In genomic region chr9:37655961-37656360, GRCm38 (mm10) we compare ENCODE assay signal across 7 mouse cellular contexts. TPM values are rescaled to one million over a fixed set of nuclear protein-coding genes. Genes with fewer than 3 reads are reported as not detected.
DNase-seq lines count a peak whose midpoint lies in the region; ATAC-seq lines count a peak whose summit lies in the region.

No protein-coding gene starts in this region.

- no peaks in the 10 kb centered on the region for H3K27me3 ChIP-seq in forebrain, embryonic 12.5 days
- H3K27me3 ChIP-seq in liver, embryonic 16.5 days (ENCODE audit: control insufficient read depth, insufficient read depth, low read depth, low read length): no peaks in the 10 kb centered on the region

- no peak overlapping the region for H3K27ac ChIP-seq in forebrain, embryonic 12.5 days
- H3K27ac ChIP-seq in liver, embryonic 16.5 days (ENCODE audit: low read length): no peak overlapping the region

- peak overlapping the region; percentile 72 for H3K4me3 ChIP-seq in forebrain, embryonic 12.5 days (replicated peaks)
- H3K4me3 ChIP-seq in liver, embryonic 16.5 days (ENCODE audit: low read depth, low read length): peak overlapping the region; percentile 73

- H3K36me3 ChIP-seq in forebrain, embryonic 12.5 days (replicated peaks): peaks cover 31% of the 10 kb centered on the region
- H3K36me3 ChIP-seq in liver, embryonic 16.5 days (ENCODE audit: control insufficient read depth, insufficient read depth): peaks cover 13% of the 10 kb centered on the region

- peak; percentile 57 for ATAC-seq in CD4-positive, CD25-positive, alpha-beta regulatory T cell, adult 4 months
- ATAC-seq in forebrain, embryonic 12.5 days (ENCODE audit: low FRiP score): no peak
- no peak for ATAC-seq in liver, embryonic 16.5 days (ENCODE audit: low read depth)

- peak overlapping the region; percentile 81; the same call in 1 of the 2 replicates for H3K9ac ChIP-seq in forebrain, embryonic 12.5 days
- peak overlapping the region; percentile 74 for H3K9ac ChIP-seq in liver, embryonic 16.5 days (ENCODE audit: low read depth, low read length)

- WGBS in forebrain, embryonic 12.5 days: 76% methylated on average over 8 of the region's 8 CpGs
- WGBS in liver, embryonic 16.5 days (ENCODE audit: insufficient replicate concordance): 31% methylated on average over 8 of the region's 8 CpGs

- H3K9me3 ChIP-seq in forebrain, embryonic 12.5 days: no peaks in the 10 kb centered on the region
- no peaks in the 10 kb centered on the region for H3K9me3 ChIP-seq in liver, embryonic 16.5 days (replicated peaks; ENCODE audit: control insufficient read depth, low read length)

- peak overlapping the region; percentile 69 for H3K4me2 ChIP-seq in forebrain, embryonic 12.5 days
- peak overlapping the region; percentile 65 for H3K4me2 ChIP-seq in liver, embryonic 16.5 days (ENCODE audit: low read depth, low read length)

- peaks cover 13% of the 10 kb centered on the region for H3K4me1 ChIP-seq in forebrain, embryonic 12.5 days
- H3K4me1 ChIP-seq in liver, embryonic 16.5 days (ENCODE audit: control insufficient read depth, low read depth, low read length): peaks cover 7% of the 10 kb centered on the region

- DNase-seq in B cell, adult 2 months: peak; percentile 27 to 30
- DNase-seq in right cerebral cortex, adult 18-20 months: no peak
- no peak for DNase-seq in thymus, postnatal 10 days (ENCODE audit: low spot score in 2 of 2)
- DNase-seq in thymus, postnatal 4 days: no peak

RNA-seq across cellular contexts. Expression of gene Tbrg1, which starts 1.2 kb away (rescaled TPM):
- 100 to 1,000 TPM; 201 to 217 TPM for polyA plus RNA-seq in CD4-positive, CD25-positive, alpha-beta regulatory T cell, adult 4 months (2017; shearing (Covaris generic))
- 109 and 114 TPM in 2 replicates for polyA plus RNA-seq in forebrain, embryonic 12.5 days (2016; fragmentation: Nextera tagmentation; extraction: Ambion mirVana)
- 45.6 and 46.7 TPM in 2 replicates for polyA plus RNA-seq in liver, embryonic 16.5 days (2015; fragmentation: Nextera tagmentation; extraction: Ambion mirVana)

RNA-seq across cellular contexts. Expression of gene Panx3, which starts 13.1 kb away (rescaled TPM):
- polyA plus RNA-seq in CD4-positive, CD25-positive, alpha-beta regulatory T cell, adult 4 months (2017; shearing (Covaris generic)): not detected
- 0.19 TPM in 2 replicates for polyA plus RNA-seq in forebrain, embryonic 12.5 days (2016; fragmentation: Nextera tagmentation; extraction: Ambion mirVana)
- not detected in 2 replicates for polyA plus RNA-seq in liver, embryonic 16.5 days (2015; fragmentation: Nextera tagmentation; extraction: Ambion mirVana)

RNA-seq across cellular contexts. Expression of gene Spa17, which starts 42.4 kb away (rescaled TPM):
- polyA plus RNA-seq in CD4-positive, CD25-positive, alpha-beta regulatory T cell, adult 4 months (2017; shearing (Covaris generic)): under 1 TPM in 1 of 2 experiments, not detected in 1; 0.97 TPM
- polyA plus RNA-seq in forebrain, embryonic 12.5 days (2016; fragmentation: Nextera tagmentation; extraction: Ambion mirVana): 18.9 and 21.2 TPM in 2 replicates
- polyA plus RNA-seq in liver, embryonic 16.5 days (2015; fragmentation: Nextera tagmentation; extraction: Ambion mirVana): 1.9 and 2.1 TPM in 2 replicates

Comparison
In these comparisons a context has a peak if more than half of its experiments do, and no peak if none do; other contexts are left out.
1. DNase-seq: peak in B cell, adult 2 months (2 of 2); none in right cerebral cortex, adult 18-20 months (single experiment), thymus, postnatal 10 days (0 of 2) and thymus, postnatal 4 days (single experiment).